Mouse (Mus musculus) heart, adult 2 months (tissue): Measurements from ENCODE around the gene Smg9. TPM values are rescaled to one million over a fixed set of nuclear protein-coding genes. Genes with fewer than 3 reads are reported as not detected.

Source experiments
- DNase-seq, 2 experiments: peaks; one replicate each; pipeline ENCODE4 v3.0.0; 2021
- H3K27ac ChIP-seq: fragments of 200-600 bp; 2 replicates; pipeline ENCODE4 v1.8.1; 2022
- H3K27me3 ChIP-seq: fragments of 200-500 bp; 2 replicates; pipeline ENCODE4 v1.6.1; 2012; ENCODE audit warnings: mild to moderate bottlenecking, low read length, inconsistent platforms, mixed read lengths; ENCODE audit not compliant: control insufficient read depth, insufficient read depth
- H3K36me3 ChIP-seq: fragments of 200-500 bp; 2 replicates; pipeline ENCODE4 v1.6.1; 2012; ENCODE audit warnings: low read length, inconsistent platforms; ENCODE audit not compliant: control insufficient read depth, insufficient read depth
- H3K4me1 ChIP-seq: fragments of 200-500 bp; 2 replicates; pipeline ENCODE4 v1.6.1; 2011; ENCODE audit warnings: low read length; ENCODE audit not compliant: control insufficient read depth, insufficient read depth
- H3K4me3 ChIP-seq: fragments of 200-600 bp; 2 replicates; pipeline ENCODE4 v1.8.1; 2022
- H3K79me2 ChIP-seq: fragments of 200-500 bp; replicated peaks from 2 replicates; pipeline ENCODE4 v1.6.1; 2012; ENCODE audit warnings: mild to moderate bottlenecking, inconsistent platforms, low read length, moderate library complexity, mixed read lengths; ENCODE audit not compliant: control insufficient read depth, insufficient read depth
- H3K9ac ChIP-seq: fragments of 200-500 bp; 2 replicates; pipeline ENCODE4 v1.6.1; 2012; ENCODE audit warnings: low read depth, mild to moderate bottlenecking, control low read depth, inconsistent platforms, low read length, mixed read lengths
- CTCF ChIP-seq: fragments of 200-600 bp; IDR thresholded peaks from 2 replicates; pipeline ENCODE4 v1.8.1; 2022; ENCODE audit warnings: antibody characterized with exemption, mild to moderate bottlenecking, moderate library complexity
- EP300 ChIP-seq: fragments of 200-500 bp; IDR thresholded peaks from 2 replicates; pipeline ENCODE4 v1.6.1; 2011; ENCODE audit warnings: low read depth, low read length, control low read depth; ENCODE audit not compliant: insufficient read depth
- POLR2A ChIP-seq: fragments of 200-500 bp; IDR thresholded peaks from 2 replicates; pipeline ENCODE4 v1.6.1; 2011; ENCODE audit warnings: mild to moderate bottlenecking, low read depth, low read length, control low read depth; ENCODE audit not compliant: insufficient read depth
- WGBS: fragments of 180-500 bp; shearing (Covaris S2); methylation state at CpG from one replicate; pipeline ENCODE4 v1.1.7; 2018; 5-methylcytosine and 5-hydroxymethylcytosine counted together
- intact Hi-C: fragments of 180-260 bp; cut with DNase I; formaldehyde crosslinking; loops from one replicate; pipeline ENCODE4 v1.15.1; 2025
- polyA plus RNA-seq: library from polyadenylated mRNA; depleted of rRNA; stranded (reverse); fragments of >200 nt; gene quantifications from 2 replicates; pipeline ENCODE4 v1.2.3, GENCODE M21; 2012
- total RNA-seq, 2 experiments: library from RNA; stranded (reverse); gene quantifications; 2 replicates each; pipeline ENCODE4 v1.2.3; 2021

The Smg9 gene
- total and polyA plus RNA-seq, 3 experiments, result 5.9 to 19.2 (median 6.6) TPM

GRCm38 (mm10) chr7:24459440-24459839 lies 60.0 kb downstream of the Smg9 start:
- peak overlapping the region; percentile 36 for H3K27ac ChIP-seq
- no peaks in the 10 kb centered on the region for H3K79me2 ChIP-seq
- no peak overlapping the region for H3K4me3 ChIP-seq
- H3K27me3 ChIP-seq, result no peaks in the 10 kb centered on the region
- no peak for DNase-seq
- 47% methylated on average over 5 of the region's 5 CpGs for WGBS
- H3K36me3 ChIP-seq, result no peaks in the 10 kb centered on the region
- no peak for TF ChIP-seq EP300
- TF ChIP-seq CTCF, result no peak
- TF ChIP-seq POLR2A, result no peak
- intact Hi-C loops, result no loop called here
- H3K9ac ChIP-seq, result no peak overlapping the region
- peaks cover 17% of the 10 kb centered on the region for H3K4me1 ChIP-seq

- intact Hi-C loops, result no loop called here
- 23% methylated on average over 3 of the region's 3 CpGs for WGBS
- no peaks in the 10 kb centered on the region for H3K27me3 ChIP-seq
- H3K4me3 ChIP-seq, result no peak overlapping the region
- peaks cover 17% of the 10 kb centered on the region for H3K4me1 ChIP-seq
- no peaks in the 10 kb centered on the region for H3K36me3 ChIP-seq
- peak overlapping the region; percentile 36 for H3K27ac ChIP-seq
- TF ChIP-seq EP300 (no peak), CTCF (no peak), POLR2A (no peak)
- H3K9ac ChIP-seq, result no peak overlapping the region
- peak; percentile 50 to 69 for DNase-seq
- H3K79me2 ChIP-seq, result no peaks in the 10 kb centered on the region
These were observed 60.4 kb downstream of the Smg9 start for GRCm38 (mm10) chr7:24459843-24460242.

- Histone ChIP-seq H3K4me1 (peaks cover 11% of the 10 kb centered on the region), H3K79me2 (no peaks in the 10 kb centered on the region), H3K27me3 (no peaks in the 10 kb centered on the region), H3K4me3 (no peak overlapping the region), H3K27ac (peak overlapping the region; percentile 61), H3K36me3 (no peaks in the 10 kb centered on the region), H3K9ac (no peak overlapping the region)
- 0 out of 2 replicates have a peak, but pooled peaks have one; percentile 31 for TF ChIP-seq EP300
- TF ChIP-seq POLR2A, result no peak
- DNase-seq, result peak; percentile 39 to 40
- 23% methylated on average over 14 of the region's 14 CpGs for WGBS
- intact Hi-C loops, result no loop called here
These were observed 62.1 kb downstream of the Smg9 start for GRCm38 (mm10) chr7:24461376-24462051.

- Histone ChIP-seq H3K27me3 (no peaks in the 10 kb centered on the region), H3K79me2 (no peaks in the 10 kb centered on the region), H3K27ac (peak within 1 kb of the TSS; percentile 61), H3K36me3 (no peaks in the 10 kb centered on the region), H3K9ac (peak within 1 kb of the TSS; percentile 39; the same call in 1 of the 2 replicates), H3K4me3 (peak within 1 kb of the TSS; percentile 40), H3K4me1 (peaks cover 11% of the 10 kb centered on the region)
- TF ChIP-seq EP300 (no peak), CTCF (no peak), POLR2A (0 out of 2 replicates have a peak, but pooled peaks have one; percentile 18)
- WGBS, result 2% methylated on average over 27 of the region's 27 CpGs
- peak; percentile 57 to 61 for DNase-seq
- intact Hi-C loops, result no loop called here
These were observed 63.2 kb downstream of the Smg9 start, which contains the start of gene Plaur for GRCm38 (mm10) chr7:24462388-24463319. Gene Plaur, plus strand, starts transcription at chr7:24462484.

GRCm38 (mm10) chr7:24466835-24467234 lies 67.4 kb downstream of the Smg9 start:
- H3K9ac ChIP-seq, result no peak overlapping the region
- intact Hi-C loops, result no loop called here
- no peak for DNase-seq
- WGBS, result 83% methylated on average over 6 of the region's 6 CpGs
- H3K4me3 ChIP-seq, result no peak overlapping the region
- H3K4me1 ChIP-seq, result peaks cover under 1% of the 10 kb centered on the region
- no peaks in the 10 kb centered on the region for H3K27me3 ChIP-seq
- H3K79me2 ChIP-seq, result no peaks in the 10 kb centered on the region
- no peak overlapping the region for H3K27ac ChIP-seq
- H3K36me3 ChIP-seq, result no peaks in the 10 kb centered on the region
- TF ChIP-seq POLR2A, result no peak
- TF ChIP-seq CTCF, result no peak
- no peak for TF ChIP-seq EP300

GRCm38 (mm10) chr7:24467886-24468285 lies 68.5 kb downstream of the Smg9 start:
- Histone ChIP-seq H3K4me3 (no peak overlapping the region), H3K79me2 (no peaks in the 10 kb centered on the region), H3K4me1 (no peaks in the 10 kb centered on the region), H3K27me3 (no peaks in the 10 kb centered on the region), H3K36me3 (no peaks in the 10 kb centered on the region), H3K9ac (no peak overlapping the region), H3K27ac (no peak overlapping the region)
- 84% methylated on average over 5 of the region's 5 CpGs for WGBS
- no peak for TF ChIP-seq POLR2A
- no peak for TF ChIP-seq EP300
- TF ChIP-seq CTCF, result no peak
- intact Hi-C loops, result no loop called here
- DNase-seq, result no peak
